Mouse (Mus musculus): ENCODE measurements around the gene Olfr870.
"Not testable (repeated sequence)": the region's sequence is repeated elsewhere in the genome, so short reads cannot be mapped to it uniquely, and the experiment has no call there.

Olfr870 gene

DNA sequence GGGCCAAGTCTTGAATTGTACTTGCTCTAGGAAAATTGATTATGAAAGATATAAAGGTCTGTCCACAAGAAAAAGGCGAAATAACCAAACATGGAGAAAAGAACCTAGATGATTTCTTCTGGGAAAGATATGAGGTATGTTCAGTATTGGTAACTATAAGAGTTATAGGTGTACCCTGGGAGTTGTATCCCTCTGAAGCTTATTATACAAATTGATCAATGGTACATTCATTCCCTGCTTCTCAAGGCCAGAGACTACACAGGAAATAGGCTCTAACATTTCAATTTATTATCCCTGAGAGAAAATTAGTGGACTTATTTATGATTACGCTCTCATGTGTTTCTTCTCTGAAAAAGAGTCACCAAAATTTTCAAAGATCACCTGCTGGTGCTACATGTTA, at the start of gene Olfr870:
Gene Olfr870, minus strand, starts transcription at position 101 of the 400 bp plus-strand sequence.
- DNase-seq, result no peak

GRCm38 (mm10) chr9:20211907-20212306, 38.0 kb upstream of the Olfr870 start, which contains the start of gene Olfr871:
TSS of gene Olfr871 (plus strand) at chr9:20212207.
- no peak for DNase-seq

- no peak for DNase-seq
Observed at GRCm38 (mm10) chr9:20211477-20211876, 37.6 kb upstream of the Olfr870 start.

DNA sequence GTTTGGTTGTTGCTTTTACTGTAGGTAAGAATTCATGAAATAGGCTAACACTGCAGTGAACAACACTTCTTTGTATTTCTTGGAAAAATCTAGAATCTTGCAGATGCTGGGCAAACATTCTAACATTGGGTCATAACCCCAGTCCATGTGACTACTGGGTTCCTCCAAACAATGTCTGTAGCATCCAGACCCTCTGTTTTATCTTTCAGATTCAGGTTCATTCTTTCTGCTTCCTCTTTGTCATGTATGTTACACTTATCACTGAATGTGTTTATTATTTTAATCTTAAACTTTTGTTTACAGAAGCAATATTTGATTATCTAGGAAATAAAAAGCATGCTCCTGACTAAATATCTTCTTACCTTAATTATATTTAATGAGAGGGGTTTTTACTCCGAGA, 37.0 kb upstream of the Olfr870 start:
- DNase-seq, result no peak

DNA sequence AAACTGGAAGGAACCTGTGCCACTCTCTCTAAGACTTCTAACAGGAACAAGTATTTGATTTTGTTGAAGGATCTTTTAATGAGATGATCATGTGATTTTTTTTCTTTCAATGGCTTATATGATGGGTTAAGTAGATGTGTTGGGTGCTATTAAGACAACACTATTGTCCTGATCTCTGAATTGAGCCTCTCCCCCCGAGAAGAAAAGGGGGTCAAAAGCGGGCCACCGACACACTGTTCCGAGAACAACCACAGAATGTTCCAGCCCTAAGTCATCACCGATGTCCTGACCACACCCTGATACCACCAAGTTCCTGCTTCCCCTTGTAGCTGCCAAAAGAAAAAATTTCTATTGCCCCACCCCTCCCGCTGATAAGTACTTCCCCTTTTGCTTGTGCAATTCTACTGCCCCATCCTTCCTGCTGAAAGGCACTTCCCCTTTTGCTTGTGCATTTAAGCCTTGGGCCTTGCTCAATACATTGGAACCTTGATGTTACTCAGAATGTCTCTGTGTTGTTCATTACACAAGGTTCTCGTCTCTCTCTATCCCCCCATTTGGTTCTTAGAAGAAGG, 29.6 kb upstream of the Olfr870 start:
- DNase-seq, result not testable (repeated sequence)

DNA sequence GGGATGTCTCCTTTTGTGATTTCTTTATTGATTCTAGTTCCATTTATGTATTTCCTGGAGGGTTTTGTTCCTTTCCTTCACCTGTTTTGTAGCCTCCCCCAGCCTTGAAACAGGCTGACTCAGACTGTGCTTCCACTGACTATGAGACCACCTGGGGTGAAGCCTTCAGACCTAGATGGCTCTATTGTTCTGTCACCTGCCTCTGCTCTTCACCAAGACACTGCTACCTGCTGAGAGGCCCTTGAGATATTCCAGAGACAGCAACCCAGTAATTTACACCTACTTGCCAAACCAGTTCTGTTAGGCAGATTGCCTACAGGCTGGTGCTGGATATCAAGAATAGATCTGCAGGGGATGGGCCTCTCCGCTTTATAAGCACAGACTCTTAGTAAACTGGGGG, 28.3 kb upstream of the Olfr870 start:
- DNase-seq, result no peak

GRCm38 (mm10) chr9:20179463-20179862, 5.6 kb upstream of the Olfr870 start:
- no peak for DNase-seq

- no peak for DNase-seq
Observed at GRCm38 (mm10) chr9:20149706-20150105, 24.2 kb downstream of the Olfr870 start.

DNA sequence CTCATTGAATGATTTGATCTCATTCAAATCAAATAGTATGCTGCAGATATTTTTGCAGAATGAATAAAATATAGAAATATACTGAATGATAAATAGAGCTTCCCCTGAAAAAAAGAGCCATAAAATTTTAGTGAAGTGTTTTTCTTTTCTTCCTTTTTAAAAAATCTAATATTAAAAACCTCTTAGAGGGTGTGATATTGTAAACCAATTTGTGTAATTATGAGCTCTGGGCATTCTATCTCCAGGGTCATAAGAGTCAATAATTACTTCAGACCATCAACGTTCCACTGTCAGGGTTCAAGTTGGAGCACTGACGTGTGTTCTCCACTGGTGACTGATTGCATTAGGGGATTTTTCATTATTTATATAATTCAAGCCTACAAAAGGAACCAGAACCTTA, 45.1 kb downstream of the Olfr870 start, which contains the start of gene Olfr869:
Gene Olfr869, plus strand, starts transcription at position 301 of the 400 bp plus-strand sequence.
- no peak for DNase-seq
